Mouse (Mus musculus): ENCODE measurements at regions not wholly inside any gene's neighbourhood (a gene's known extent, or its start where the extent isn't known, plus 50 kb on each side); places are given as distances from the start of the nearest gene placed in this dataset.
A peak's percentile ranks its signal among the peaks of the same experiment; 100 is the strongest.
"Not testable (repeated sequence)": the region's sequence is repeated elsewhere in the genome, so short reads cannot be mapped to it uniquely, and the experiment has no call there.

GRCm38 (mm10) chr9:3116311-3116710, 79.6 kb downstream of the Gm10715 start:
- DNase-seq, result not testable (repeated sequence)

- no peak for DNase-seq
Measured at GRCm38 (mm10) chr9:3161181-3161580, 124.5 kb downstream of the Gm10715 start.

- no peak for DNase-seq
Measured at GRCm38 (mm10) chr9:3184343-3184742, 147.7 kb downstream of the Gm10715 start.

- DNase-seq, result peak in 1 of 2 experiments; percentile 14
Measured at GRCm38 (mm10) chr9:3199151-3200018, 135.6 kb upstream of the Alkbh8 start.

- not testable (repeated sequence) for DNase-seq
Measured at GRCm38 (mm10) chr9:3200019-3200347, 135.0 kb upstream of the Alkbh8 start.

- not testable (repeated sequence) for DNase-seq
Measured at GRCm38 (mm10) chr9:3208120-3208519, 126.8 kb upstream of the Alkbh8 start.

- peak in 1 of 2 experiments; percentile 16 for DNase-seq
Measured at GRCm38 (mm10) chr9:3258396-3259300, 76.3 kb upstream of the Alkbh8 start.

GRCm38 (mm10) chr9:3260181-3260580, 74.8 kb upstream of the Alkbh8 start:
- no peak for DNase-seq

GRCm38 (mm10) chr9:3260860-3261259, 74.1 kb upstream of the Alkbh8 start:
- DNase-seq, result no peak

GRCm38 (mm10) chr9:3264467-3264866, 70.5 kb upstream of the Alkbh8 start:
- DNase-seq, result no peak

GRCm38 (mm10) chr9:3280496-3280895, 54.4 kb upstream of the Alkbh8 start:
- DNase-seq, result not testable (repeated sequence)

GRCm38 (mm10) chr9:3281906-3282305, 53.0 kb upstream of the Alkbh8 start:
- DNase-seq, result not testable (repeated sequence)

GRCm38 (mm10) chr9:3283381-3283780, 51.6 kb upstream of the Alkbh8 start:
- DNase-seq, result not testable (repeated sequence)
